Mouse (Mus musculus): ENCODE measurements at regions not wholly inside any gene's neighbourhood (a gene's known extent, or its start where the extent isn't known, plus 50 kb on each side); places are given as distances from the start of the nearest gene placed in this dataset.

- TF ChIP-seq CTCF (IDR thresholded peaks at IDR 0.05; ENCODE audit: low read depth, low read length) (no peak), POLR2A (IDR thresholded peaks at IDR 0.05; ENCODE audit: extremely low read depth, insufficient read depth, low read length) (no peak)
Observed at GRCm38 (mm10) chr10:19525939-19526338, 65.8 kb upstream of the Ifngr1 start.
